Mouse (Mus musculus) retina, adult 2 months (tissue): ENCODE measurements around the gene Msl1.

Source experiments
- DNase-seq: peaks from one replicate; pipeline ENCODE4 v3.0.0-alpha.2; 2012; ENCODE audit warnings: low read depth, low spot score

Msl1 gene

DNA sequence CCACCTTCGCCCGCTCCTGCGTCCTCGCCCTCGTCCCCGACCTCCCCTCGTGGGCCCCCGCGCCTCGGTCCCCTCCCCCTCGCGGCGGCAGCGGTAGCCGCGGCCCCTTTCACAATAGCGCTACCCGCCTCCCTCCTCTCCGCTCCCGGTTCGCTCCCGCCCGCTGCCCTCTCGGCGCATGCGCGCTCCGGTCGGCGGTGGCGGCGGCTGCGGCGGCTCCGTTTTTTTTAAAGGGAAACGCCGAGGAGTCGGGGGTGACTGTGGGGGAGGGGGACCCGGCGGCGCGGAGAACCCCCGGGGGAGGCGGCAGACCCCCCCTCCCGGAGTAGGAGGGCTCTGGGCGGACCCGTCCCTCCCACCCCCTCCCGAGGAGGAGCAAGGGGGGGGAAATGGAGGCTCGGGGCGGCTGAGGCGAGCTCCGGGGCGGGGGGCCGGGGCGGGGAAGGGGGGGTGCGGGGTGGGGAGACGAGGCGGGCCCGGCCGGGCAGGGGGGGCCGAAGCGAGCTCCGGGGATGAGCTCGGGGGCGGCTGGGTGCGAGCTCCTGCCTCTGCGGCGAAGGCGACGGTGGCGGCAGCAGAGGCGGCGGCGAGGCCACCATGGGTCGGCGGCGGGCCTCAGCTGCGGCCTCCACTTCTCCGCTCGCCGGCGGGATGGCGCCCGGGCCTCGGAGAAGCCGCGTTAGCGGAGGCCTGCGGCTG, at the start of gene Msl1:
Gene Msl1 (plus strand): TSS at position 502 of the 699 bp plus-strand sequence.
- no peak for DNase-seq

GRCm38 (mm10) chr11:98745932-98746853, 49.1 kb upstream of the Msl1 start:
- no peak for DNase-seq

DNA sequence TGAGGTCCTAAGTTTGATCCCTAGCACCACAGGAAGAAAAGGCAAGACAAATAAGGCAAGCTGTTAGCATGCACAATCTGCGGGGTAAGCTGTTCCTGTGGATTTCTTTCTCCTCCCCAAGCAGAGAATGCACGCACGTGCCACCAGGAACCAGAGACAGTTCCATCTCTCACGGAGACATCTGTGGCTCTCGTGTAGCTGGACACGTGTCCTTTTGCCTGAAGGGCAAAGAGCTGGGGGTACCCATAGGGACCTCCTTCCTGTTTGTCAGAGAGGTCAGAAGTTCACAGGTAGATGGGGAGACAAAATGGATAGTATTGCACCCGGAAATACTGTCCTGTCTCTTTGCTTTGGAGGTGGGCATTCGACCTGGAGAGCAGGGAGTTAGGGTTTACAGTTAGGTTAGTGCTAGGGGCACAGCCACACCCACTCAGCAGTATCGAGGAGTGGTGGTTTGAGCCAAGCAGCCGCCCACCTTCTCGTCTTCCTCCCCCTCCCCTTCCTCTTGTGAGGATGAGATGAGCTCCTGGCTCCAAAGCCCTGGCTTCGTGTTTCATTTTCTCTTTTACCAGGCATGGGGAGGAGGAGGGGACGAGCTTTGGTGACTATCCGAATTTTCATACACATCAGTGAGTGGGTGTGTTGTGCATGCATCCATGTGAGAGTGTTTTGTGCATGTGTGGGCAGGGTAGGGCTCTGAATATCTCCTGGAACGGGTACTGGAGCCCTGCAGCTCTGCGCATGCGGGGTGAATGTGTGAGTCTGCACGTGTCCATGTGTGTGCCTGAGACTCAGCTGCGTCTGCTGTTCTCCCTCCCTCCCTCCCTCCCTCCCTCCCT, 48.2 kb upstream of the Msl1 start:
- peak; percentile 66 for DNase-seq

- no peak for DNase-seq
Measured at GRCm38 (mm10) chr11:98747804-98748505, 47.4 kb upstream of the Msl1 start.

DNA sequence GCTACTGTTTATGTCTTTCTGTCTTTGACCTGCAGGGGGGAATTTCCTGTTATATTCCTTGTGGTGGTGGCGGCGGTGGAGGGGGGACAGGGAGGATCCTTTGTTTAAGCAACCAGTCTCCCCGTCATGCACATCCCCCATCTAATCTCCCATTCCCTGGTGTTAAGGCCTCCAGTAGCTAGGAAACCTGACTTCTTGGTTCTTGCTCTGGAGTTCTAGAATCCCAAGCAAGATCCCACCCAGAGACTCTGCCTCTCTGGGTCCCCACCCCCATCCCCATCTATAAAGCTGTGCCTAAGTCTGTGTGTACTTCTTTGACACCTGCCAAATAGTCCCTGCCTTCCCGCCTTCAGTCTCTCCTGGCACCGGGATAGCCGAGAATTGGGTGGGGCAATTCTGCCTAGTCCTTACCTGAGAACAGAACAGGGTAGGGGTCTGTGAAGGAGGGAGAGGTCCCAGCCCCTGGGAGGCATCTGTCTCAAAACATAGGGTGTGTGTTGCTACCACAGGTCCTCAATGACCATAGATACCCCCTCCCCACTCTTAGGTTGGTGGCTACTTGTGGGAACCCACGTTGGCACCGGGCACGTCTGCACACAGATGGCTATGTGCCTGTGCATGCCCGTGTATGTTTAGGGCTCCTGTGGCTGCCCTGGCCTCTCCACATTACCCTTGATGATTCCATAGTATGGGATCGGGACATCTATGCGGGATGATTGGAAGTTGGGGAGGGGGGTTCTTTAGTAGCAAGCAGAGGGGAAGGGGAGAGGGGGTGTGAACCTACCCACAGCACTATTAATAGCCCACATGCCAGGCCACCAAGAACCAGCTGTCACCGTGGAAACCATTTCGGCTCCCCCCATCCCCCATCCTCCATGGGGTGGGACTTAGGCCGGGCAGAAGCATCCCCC, 46.6 kb upstream of the Msl1 start:
- DNase-seq: no peak

GRCm38 (mm10) chr11:98749716-98750115, 45.6 kb upstream of the Msl1 start:
- no peak for DNase-seq

DNA sequence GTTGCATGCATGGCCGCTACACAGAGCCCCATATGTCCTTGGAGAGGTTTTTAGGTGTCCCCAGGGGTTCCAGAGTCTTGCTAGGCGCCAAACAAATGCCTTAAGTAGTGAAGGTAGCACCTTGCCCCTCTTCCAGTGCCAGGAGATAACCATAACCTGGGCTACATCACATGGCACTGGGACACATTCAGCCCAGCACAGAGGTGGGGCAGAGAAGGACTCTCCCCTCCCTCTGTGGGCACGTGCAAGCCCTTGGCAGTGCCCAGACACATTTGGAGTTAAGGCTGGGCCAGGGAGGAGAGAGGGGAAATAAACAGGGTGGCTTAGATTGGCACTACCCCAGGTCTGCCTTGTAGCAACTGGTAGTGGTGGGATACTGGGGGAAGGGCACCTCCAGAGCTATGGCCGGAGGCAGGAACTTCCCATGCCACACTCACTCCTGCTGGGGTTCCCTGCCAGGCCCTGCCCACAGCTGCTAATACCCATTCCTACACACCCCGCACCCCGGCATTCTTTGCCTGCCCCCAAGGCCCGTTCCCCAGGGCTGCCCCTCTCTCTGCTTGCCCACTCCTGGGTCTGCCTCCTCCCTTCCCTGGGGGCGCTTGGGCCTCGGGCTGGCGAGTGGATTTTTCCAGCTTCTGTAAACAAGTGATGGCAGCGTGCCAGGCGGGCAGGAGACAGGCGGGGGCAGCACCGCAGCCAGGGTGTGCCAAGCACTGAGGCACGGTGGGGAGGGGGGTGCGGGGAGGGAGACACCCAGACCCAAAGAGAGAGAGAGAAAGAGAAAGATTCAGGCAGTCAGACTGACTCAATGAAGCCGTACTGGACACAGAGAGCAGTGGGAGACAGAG, 44.7 kb upstream of the Msl1 start:
- no peak for DNase-seq

DNA sequence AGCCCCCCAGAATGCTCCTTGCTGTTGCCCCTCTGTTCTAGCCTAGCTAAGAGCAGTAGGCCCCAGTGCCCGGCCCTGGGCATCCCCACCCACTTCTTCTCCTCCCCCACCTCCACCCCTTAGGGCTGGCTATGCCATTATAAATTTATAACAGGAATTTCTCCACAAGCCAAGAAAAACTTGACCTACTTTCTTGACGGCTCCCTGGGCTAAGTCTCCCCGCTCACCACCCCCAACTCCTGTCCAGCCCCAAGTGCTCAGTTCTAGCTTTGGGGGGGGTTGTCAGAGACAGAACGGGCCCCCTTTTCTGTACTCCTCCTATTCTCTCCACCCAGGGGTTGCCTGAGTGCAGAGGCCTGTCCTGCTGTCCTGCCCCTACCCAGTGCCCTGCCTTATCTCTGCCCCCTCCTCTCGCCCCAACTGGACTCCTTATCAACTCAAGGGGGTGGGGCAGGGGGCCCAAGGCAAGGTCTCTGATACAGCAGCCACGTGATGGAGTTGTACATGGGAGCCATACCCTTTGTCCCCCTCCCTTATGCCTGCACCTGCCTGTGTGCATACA, 44.0 kb upstream of the Msl1 start:
- no peak for DNase-seq

DNA sequence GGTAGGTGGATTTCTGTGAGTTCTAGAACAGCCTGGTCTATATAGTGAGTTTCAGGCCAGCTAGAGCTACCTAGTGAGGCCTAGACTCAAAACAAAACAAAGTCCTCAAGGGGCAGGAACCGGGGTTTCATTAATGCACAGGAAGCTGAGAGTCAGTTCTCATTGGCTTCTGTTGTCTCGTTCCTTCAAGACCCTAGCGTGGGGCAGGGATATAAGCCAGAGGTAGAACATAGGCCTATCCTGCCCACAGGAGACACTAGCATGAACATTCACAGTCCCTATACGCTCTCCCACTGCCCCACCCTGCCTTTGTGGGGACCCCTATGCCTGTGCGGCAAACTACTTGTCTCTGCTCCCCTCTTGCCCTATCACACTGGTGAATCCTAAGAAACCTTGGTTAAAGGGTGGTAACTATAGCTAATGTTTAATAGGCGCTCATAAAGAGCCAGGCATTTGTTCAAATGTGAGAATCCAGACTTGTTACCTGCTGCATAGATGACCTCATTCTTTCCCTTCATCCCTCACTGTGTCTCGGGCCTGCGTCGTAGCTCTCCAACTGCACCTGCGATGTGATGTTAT, 42.7 kb upstream of the Msl1 start:
- DNase-seq: no peak

- DNase-seq: no peak
Measured at GRCm38 (mm10) chr11:98753264-98753663, 42.1 kb upstream of the Msl1 start.

- DNase-seq: no peak
Measured at GRCm38 (mm10) chr11:98754151-98754620, 41.1 kb upstream of the Msl1 start.

GRCm38 (mm10) chr11:98754621-98755181, 40.6 kb upstream of the Msl1 start:
- DNase-seq: no peak

DNA sequence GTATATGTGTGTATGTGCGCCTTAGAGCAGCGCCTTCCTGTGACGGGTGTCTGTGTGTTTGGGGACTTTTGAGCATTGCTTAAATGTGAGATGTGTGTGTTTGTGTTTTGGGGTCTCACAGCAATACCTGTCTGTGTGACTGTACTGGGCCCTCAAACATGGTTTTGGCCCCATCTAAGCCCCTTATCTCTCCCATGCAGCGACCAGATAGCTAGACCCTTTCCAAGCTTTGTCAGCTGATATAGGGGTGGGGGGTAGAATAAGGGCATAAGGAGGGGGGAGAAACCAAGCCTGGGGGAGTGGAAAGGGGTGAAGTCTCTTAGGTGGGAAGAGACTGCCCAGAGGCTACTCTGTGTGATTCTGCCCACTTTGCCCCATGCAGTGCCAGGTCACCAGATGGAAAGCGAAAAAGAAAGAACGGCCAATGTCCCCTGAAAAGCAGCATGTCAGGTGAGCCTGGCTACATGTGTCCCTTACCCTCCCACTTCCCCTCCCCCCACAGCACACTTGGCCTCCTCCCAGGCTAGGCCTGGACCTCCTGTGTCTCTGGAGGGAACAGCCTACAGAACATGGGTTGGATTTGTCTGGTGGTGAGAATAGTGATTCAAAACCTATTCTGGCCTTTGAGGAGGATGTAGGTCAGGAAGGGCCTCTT, 39.5 kb upstream of the Msl1 start:
- DNase-seq: no peak

DNA sequence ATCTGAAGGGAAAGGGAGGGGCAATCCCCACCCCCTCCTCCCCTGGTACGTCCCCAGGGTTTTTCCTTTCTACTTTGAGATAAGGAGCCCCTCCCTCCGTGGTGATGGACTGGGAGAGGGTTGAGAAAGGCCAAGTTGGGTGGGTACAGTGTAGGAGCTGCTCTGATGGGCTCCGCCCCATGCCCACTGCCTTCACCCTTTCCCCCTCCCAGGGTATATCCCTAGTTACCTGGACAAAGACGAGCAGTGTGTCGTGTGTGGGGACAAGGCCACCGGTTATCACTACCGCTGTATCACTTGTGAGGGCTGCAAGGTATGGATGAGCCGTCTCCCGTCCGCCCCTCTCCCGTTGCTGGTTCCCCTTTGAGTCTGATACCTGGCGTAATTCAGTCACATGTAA, 38.6 kb upstream of the Msl1 start:
- DNase-seq: no peak

- no peak for DNase-seq
Measured at GRCm38 (mm10) chr11:98761939-98762338, 33.4 kb upstream of the Msl1 start.

- no peak for DNase-seq
Measured at GRCm38 (mm10) chr11:98762756-98763501, 32.4 kb upstream of the Msl1 start.

DNA sequence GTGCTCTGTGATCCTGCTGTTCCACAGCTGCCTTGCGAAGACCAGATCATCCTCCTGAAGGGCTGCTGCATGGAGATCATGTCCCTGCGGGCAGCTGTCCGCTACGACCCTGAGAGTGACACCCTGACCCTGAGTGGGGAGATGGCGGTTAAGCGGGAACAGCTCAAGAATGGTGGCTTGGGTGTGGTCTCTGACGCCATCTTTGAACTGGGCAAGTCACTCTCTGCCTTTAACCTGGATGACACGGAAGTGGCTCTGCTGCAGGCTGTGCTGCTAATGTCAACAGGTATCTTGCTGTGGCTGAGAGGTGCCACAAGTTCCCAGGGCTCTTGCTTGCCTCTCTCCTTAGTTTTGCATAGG, 31.8 kb upstream of the Msl1 start:
- no peak for DNase-seq
